Mouse (Mus musculus): ENCODE data around the gene Cdyl. TPM values are rescaled to one million over a fixed set of nuclear protein-coding genes. Genes with fewer than 3 reads are reported as not detected.

The Cdyl gene
- polyA plus RNA-seq, 1 experiment from 2014 or later = 16.7 TPM

DNA sequence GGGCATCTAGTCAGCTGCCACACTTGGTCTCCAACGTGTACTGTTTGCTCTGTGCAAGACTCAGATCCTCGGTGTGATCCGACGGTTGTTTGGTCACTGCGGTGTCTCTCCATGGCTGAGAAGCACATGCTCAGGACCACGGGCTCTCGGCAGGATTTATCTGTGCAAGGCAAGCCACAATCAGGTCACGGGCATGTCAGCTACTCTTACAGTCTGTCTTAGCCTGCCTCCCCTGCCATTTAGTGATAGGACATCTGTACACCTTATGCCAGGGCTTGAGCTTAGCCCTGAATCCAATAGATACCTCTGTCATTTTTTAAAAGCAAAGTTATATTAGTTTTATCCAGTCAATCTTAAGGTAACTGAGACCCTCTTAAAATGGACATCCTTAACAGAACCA lies 211.0 kb downstream of the Cdyl start:
- H3K4me2 ChIP-seq (ENCODE audit: low read length) = no peak overlapping the region
- H3K36me3 ChIP-seq (ENCODE audit: control insufficient read depth, insufficient read depth, low read length) = peaks cover 40% of the 10 kb centered on the region
- no peaks in the 10 kb centered on the region for H3K27me3 ChIP-seq (ENCODE audit: control insufficient read depth, insufficient read depth, low read length)
- ATAC-seq (ENCODE audit: insufficient number of reproducible peaks, insufficient read depth, low FRiP score, low read depth) = no peak
- 81% methylated on average over 8 of the region's 8 CpGs for WGBS
- H3K27ac ChIP-seq (replicated peaks in 1 of 2; ENCODE audit: control insufficient read depth in 1 of 2, insufficient read depth in 1 of 2, low read depth in 2 of 2, low read length in 2 of 2) = no peak overlapping the region
- H3K9me3 ChIP-seq (ENCODE audit: control insufficient read depth, low read length) = no peaks in the 10 kb centered on the region
- no peak overlapping the region for H3K9ac ChIP-seq (ENCODE audit: low read length)
- H3K4me1 ChIP-seq (ENCODE audit: control insufficient read depth in 2 of 2, insufficient read depth in 2 of 2, low read length in 2 of 2) = peaks cover 4 to 6% of the 10 kb centered on the region in 2 experiments; a peak in 2 of 4 replicates
- no peak overlapping the region for H3K4me3 ChIP-seq (ENCODE audit: control insufficient read depth in 1 of 2, insufficient read depth in 1 of 2, low read depth in 1 of 2, low read length in 2 of 2)

- H3K4me3 ChIP-seq (ENCODE audit: control insufficient read depth in 1 of 2, insufficient read depth in 1 of 2, low read depth in 1 of 2, low read length in 2 of 2) = no peak overlapping the region
- H3K4me1 ChIP-seq (ENCODE audit: control insufficient read depth in 2 of 2, insufficient read depth in 2 of 2, low read length in 2 of 2) = peaks cover 4 to 6% of the 10 kb centered on the region in 2 experiments; a peak in 2 of 4 replicates
- no peak for ATAC-seq (ENCODE audit: insufficient number of reproducible peaks, insufficient read depth, low FRiP score, low read depth)
- peaks cover 36% of the 10 kb centered on the region for H3K36me3 ChIP-seq (ENCODE audit: control insufficient read depth, insufficient read depth, low read length)
- H3K27me3 ChIP-seq (ENCODE audit: control insufficient read depth, insufficient read depth, low read length) = no peaks in the 10 kb centered on the region
- 68% methylated on average over 3 of the region's 3 CpGs for WGBS
- no peak overlapping the region for H3K9ac ChIP-seq (ENCODE audit: low read length)
- H3K9me3 ChIP-seq (ENCODE audit: control insufficient read depth, low read length) = no peaks in the 10 kb centered on the region
- H3K4me2 ChIP-seq (ENCODE audit: low read length) = no peak overlapping the region
- no peak overlapping the region for H3K27ac ChIP-seq (replicated peaks in 1 of 2; ENCODE audit: control insufficient read depth in 1 of 2, insufficient read depth in 1 of 2, low read depth in 2 of 2, low read length in 2 of 2)
Measured at GRCm38 (mm10) chr13:35871107-35871506, 211.5 kb downstream of the Cdyl start.

DNA sequence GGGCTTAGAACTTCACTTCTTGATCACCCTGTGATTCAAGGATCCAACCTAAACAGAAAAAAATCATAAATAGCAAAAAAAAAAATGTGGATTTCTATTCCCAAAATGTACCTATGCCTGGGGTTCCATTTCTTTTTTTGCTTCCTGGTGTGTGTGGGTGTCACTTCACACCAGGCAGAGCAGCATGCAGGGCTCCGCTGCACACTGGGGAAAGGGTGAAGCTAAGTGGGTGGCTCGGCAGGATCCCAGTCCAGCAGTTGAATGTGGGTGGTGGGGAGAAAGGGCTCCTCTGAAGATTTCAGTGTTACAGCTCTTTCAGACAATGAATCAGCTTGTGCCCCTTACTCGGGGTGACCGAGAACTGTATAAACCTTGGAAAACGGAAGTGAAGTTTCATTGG lies 215.8 kb downstream of the Cdyl start:
- WGBS = 94% methylated on average over 5 of the region's 5 CpGs

GRCm38 (mm10) chr13:35878282-35878681 lies 218.6 kb downstream of the Cdyl start:
- no peak overlapping the region for H3K9ac ChIP-seq (ENCODE audit: low read length)
- no peak overlapping the region for H3K27ac ChIP-seq (replicated peaks in 1 of 2; ENCODE audit: control insufficient read depth in 1 of 2, insufficient read depth in 1 of 2, low read depth in 2 of 2, low read length in 2 of 2)
- WGBS = 43% methylated on average over 1 of the region's 1 CpGs
- no peaks in the 10 kb centered on the region for H3K27me3 ChIP-seq (ENCODE audit: control insufficient read depth, insufficient read depth, low read length)
- no peaks in the 10 kb centered on the region for H3K4me1 ChIP-seq (ENCODE audit: control insufficient read depth in 2 of 2, insufficient read depth in 2 of 2, low read length in 2 of 2)
- ATAC-seq (ENCODE audit: insufficient number of reproducible peaks, insufficient read depth, low FRiP score, low read depth) = no peak
- H3K4me3 ChIP-seq (ENCODE audit: control insufficient read depth in 1 of 2, insufficient read depth in 1 of 2, low read depth in 1 of 2, low read length in 2 of 2) = no peak overlapping the region
- H3K36me3 ChIP-seq (ENCODE audit: control insufficient read depth, insufficient read depth, low read length) = peaks cover 11% of the 10 kb centered on the region
- no peak overlapping the region for H3K4me2 ChIP-seq (ENCODE audit: low read length)
- no peaks in the 10 kb centered on the region for H3K9me3 ChIP-seq (ENCODE audit: control insufficient read depth, low read length)

More for the DNA sequence above, 215.8 kb downstream of the Cdyl start:
- H3K4me1 ChIP-seq (ENCODE audit: control insufficient read depth in 2 of 2, insufficient read depth in 2 of 2, low read length in 2 of 2) = no peaks in the 10 kb centered on the region
- H3K36me3 ChIP-seq (ENCODE audit: control insufficient read depth, insufficient read depth, low read length) = peaks cover 30% of the 10 kb centered on the region
- no peak overlapping the region for H3K27ac ChIP-seq (replicated peaks in 1 of 2; ENCODE audit: control insufficient read depth in 1 of 2, insufficient read depth in 1 of 2, low read depth in 2 of 2, low read length in 2 of 2)
- no peak for ATAC-seq (ENCODE audit: insufficient number of reproducible peaks, insufficient read depth, low FRiP score, low read depth)
- no peak overlapping the region for H3K4me2 ChIP-seq (ENCODE audit: low read length)
- H3K9ac ChIP-seq (ENCODE audit: low read length) = no peak overlapping the region
- no peak overlapping the region for H3K4me3 ChIP-seq (ENCODE audit: control insufficient read depth in 1 of 2, insufficient read depth in 1 of 2, low read depth in 1 of 2, low read length in 2 of 2)
- H3K27me3 ChIP-seq (ENCODE audit: control insufficient read depth, insufficient read depth, low read length) = no peaks in the 10 kb centered on the region
- H3K9me3 ChIP-seq (ENCODE audit: control insufficient read depth, low read length) = no peaks in the 10 kb centered on the region

DNA sequence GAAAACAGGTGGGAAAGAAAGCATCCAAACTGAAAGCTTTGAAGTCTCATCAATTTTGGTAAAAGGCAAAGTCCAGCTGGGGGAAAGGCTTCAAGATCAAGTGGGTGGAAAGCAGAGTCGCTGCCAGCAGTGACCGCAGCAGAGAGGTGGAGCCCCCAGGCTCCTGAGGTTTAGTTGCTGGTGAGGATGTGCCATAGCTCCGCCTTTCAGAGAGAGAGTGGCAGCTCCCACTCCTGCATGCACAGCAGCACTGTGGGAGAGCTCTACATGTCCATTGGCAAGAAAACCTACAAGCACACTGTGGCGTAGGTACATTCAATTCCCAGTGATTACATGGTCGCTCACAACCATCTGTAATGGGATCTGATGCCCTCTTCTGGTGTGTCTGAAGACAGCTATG lies 219.4 kb downstream of the Cdyl start:
- ATAC-seq (ENCODE audit: insufficient number of reproducible peaks, insufficient read depth, low FRiP score, low read depth) = no peak
- Histone ChIP-seq H3K36me3 (ENCODE audit: control insufficient read depth, insufficient read depth, low read length) (peaks cover 7% of the 10 kb centered on the region), H3K4me1 (ENCODE audit: control insufficient read depth in 2 of 2, insufficient read depth in 2 of 2, low read length in 2 of 2) (no peaks in the 10 kb centered on the region), H3K27me3 (ENCODE audit: control insufficient read depth, insufficient read depth, low read length) (no peaks in the 10 kb centered on the region), H3K27ac (replicated peaks in 1 of 2; ENCODE audit: control insufficient read depth in 1 of 2, insufficient read depth in 1 of 2, low read depth in 2 of 2, low read length in 2 of 2) (no peak overlapping the region), H3K4me3 (ENCODE audit: control insufficient read depth in 1 of 2, insufficient read depth in 1 of 2, low read depth in 1 of 2, low read length in 2 of 2) (no peak overlapping the region), H3K4me2 (ENCODE audit: low read length) (no peak overlapping the region), H3K9ac (ENCODE audit: low read length) (no peak overlapping the region), H3K9me3 (ENCODE audit: control insufficient read depth, low read length) (no peaks in the 10 kb centered on the region)
- 51% methylated on average over 5 of the region's 5 CpGs for WGBS

GRCm38 (mm10) chr13:35879519-35879918 lies 219.9 kb downstream of the Cdyl start:
- Histone ChIP-seq H3K4me3 (ENCODE audit: control insufficient read depth in 1 of 2, insufficient read depth in 1 of 2, low read depth in 1 of 2, low read length in 2 of 2) (no peak overlapping the region), H3K4me1 (ENCODE audit: control insufficient read depth in 2 of 2, insufficient read depth in 2 of 2, low read length in 2 of 2) (no peaks in the 10 kb centered on the region), H3K36me3 (ENCODE audit: control insufficient read depth, insufficient read depth, low read length) (peaks cover 2% of the 10 kb centered on the region), H3K27me3 (ENCODE audit: control insufficient read depth, insufficient read depth, low read length) (no peaks in the 10 kb centered on the region), H3K27ac (replicated peaks in 1 of 2; ENCODE audit: control insufficient read depth in 1 of 2, insufficient read depth in 1 of 2, low read depth in 2 of 2, low read length in 2 of 2) (no peak overlapping the region), H3K4me2 (ENCODE audit: low read length) (no peak overlapping the region), H3K9me3 (ENCODE audit: control insufficient read depth, low read length) (no peaks in the 10 kb centered on the region), H3K9ac (ENCODE audit: low read length) (no peak overlapping the region)
- ATAC-seq (ENCODE audit: insufficient number of reproducible peaks, insufficient read depth, low FRiP score, low read depth) = no peak
- 83% methylated on average over 5 of the region's 5 CpGs for WGBS

DNA sequence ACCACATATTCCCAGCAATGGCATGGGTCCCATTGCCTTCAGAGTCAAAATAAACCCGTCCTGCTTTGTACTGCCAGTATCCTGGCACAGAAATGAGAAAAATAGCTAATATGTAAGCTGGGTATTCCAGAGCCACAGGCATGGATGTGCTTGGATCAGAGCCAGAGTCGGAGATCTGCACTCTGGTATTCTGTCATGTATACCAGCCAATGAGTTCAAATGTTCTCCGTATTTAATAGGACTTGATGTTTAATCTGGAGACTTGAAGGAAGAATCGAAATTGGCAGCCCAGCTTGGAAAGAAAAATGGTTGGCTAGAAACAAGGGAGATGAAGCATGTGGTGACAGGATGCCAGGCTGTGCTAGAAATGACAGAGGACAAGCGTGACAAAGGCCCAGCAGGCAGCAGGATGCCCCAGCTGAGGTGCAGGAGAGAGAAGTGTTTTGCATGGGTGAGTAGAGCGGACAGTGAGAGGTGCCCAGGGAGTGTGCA lies 221.0 kb downstream of the Cdyl start:
- no peak overlapping the region for H3K9ac ChIP-seq (ENCODE audit: low read length)
- no peaks in the 10 kb centered on the region for H3K9me3 ChIP-seq (ENCODE audit: control insufficient read depth, low read length)
- H3K4me1 ChIP-seq (ENCODE audit: control insufficient read depth in 2 of 2, insufficient read depth in 2 of 2, low read length in 2 of 2) = peaks cover 0 to 2% of the 10 kb centered on the region in 2 experiments; a peak in 1 of 4 replicates
- H3K4me3 ChIP-seq (ENCODE audit: control insufficient read depth in 1 of 2, insufficient read depth in 1 of 2, low read depth in 1 of 2, low read length in 2 of 2) = no peak overlapping the region
- no peak overlapping the region for H3K27ac ChIP-seq (replicated peaks in 1 of 2; ENCODE audit: control insufficient read depth in 1 of 2, insufficient read depth in 1 of 2, low read depth in 2 of 2, low read length in 2 of 2)
- no peaks in the 10 kb centered on the region for H3K27me3 ChIP-seq (ENCODE audit: control insufficient read depth, insufficient read depth, low read length)
- H3K36me3 ChIP-seq (ENCODE audit: control insufficient read depth, insufficient read depth, low read length) = no peaks in the 10 kb centered on the region
- no peak overlapping the region for H3K4me2 ChIP-seq (ENCODE audit: low read length)
- no peak for ATAC-seq (ENCODE audit: insufficient number of reproducible peaks, insufficient read depth, low FRiP score, low read depth)
- 80% methylated on average over 6 of the region's 6 CpGs for WGBS

- Histone ChIP-seq H3K9me3 (ENCODE audit: control insufficient read depth, low read length) (no peaks in the 10 kb centered on the region), H3K36me3 (ENCODE audit: control insufficient read depth, insufficient read depth, low read length) (no peaks in the 10 kb centered on the region), H3K4me1 (ENCODE audit: control insufficient read depth in 2 of 2, insufficient read depth in 2 of 2, low read length in 2 of 2) (peaks cover 3 to 5% of the 10 kb centered on the region in 2 experiments; a peak in 1 of 4 replicates), H3K27ac (replicated peaks in 1 of 2; ENCODE audit: control insufficient read depth in 1 of 2, insufficient read depth in 1 of 2, low read depth in 2 of 2, low read length in 2 of 2) (no peak overlapping the region), H3K9ac (ENCODE audit: low read length) (no peak overlapping the region), H3K4me3 (ENCODE audit: control insufficient read depth in 1 of 2, insufficient read depth in 1 of 2, low read depth in 1 of 2, low read length in 2 of 2) (no peak overlapping the region), H3K4me2 (ENCODE audit: low read length) (0 out of 2 replicates have a peak overlapping the region, but pooled peaks have one; percentile 25), H3K27me3 (ENCODE audit: control insufficient read depth, insufficient read depth, low read length) (no peaks in the 10 kb centered on the region)
- WGBS = 30% methylated on average over 15 of the region's 15 CpGs
- no peak for ATAC-seq (ENCODE audit: insufficient number of reproducible peaks, insufficient read depth, low FRiP score, low read depth)
Measured at GRCm38 (mm10) chr13:35886121-35886725, 226.6 kb downstream of the Cdyl start.

Data from heart, embryonic 14.5 days (tissue).